Mouse (Mus musculus) liver, embryonic 16.5 days (tissue): ENCODE results near the gene Hist1h2aa. TPM values are rescaled to one million over a fixed set of nuclear protein-coding genes. Genes with fewer than 3 reads are reported as not detected.

Experiments
- ATAC-seq: fragments of 200-750 bp; cut with Nextera tagmentation; 2 replicates; pipeline ENCODE4 v1.8.0; 2017; ENCODE audit warnings: low read depth, mild to moderate bottlenecking, moderate number of reproducible peaks, moderate library complexity
- H3K27ac ChIP-seq: fragments of 300-500 bp; sonication (generic); 2 replicates; pipeline ENCODE4 v1.5.1; 2014; ENCODE audit warnings: mild to moderate bottlenecking, low read length
- H3K27me3 ChIP-seq: fragments of 300-500 bp; sonication (generic); 2 replicates; pipeline ENCODE4 v1.6.1; 2014; ENCODE audit warnings: low read depth, low read length, mixed read lengths; ENCODE audit not compliant: control insufficient read depth, insufficient read depth
- H3K36me3 ChIP-seq: fragments of 300-500 bp; sonication (generic); 2 replicates; pipeline ENCODE4 v1.6.1; 2014; ENCODE audit warnings: mild to moderate bottlenecking; ENCODE audit not compliant: control insufficient read depth, insufficient read depth
- H3K4me1 ChIP-seq: fragments of 300-500 bp; sonication (generic); 2 replicates; pipeline ENCODE4 v1.6.1; 2014; ENCODE audit warnings: low read depth, low read length, mixed read lengths; ENCODE audit not compliant: control insufficient read depth
- H3K4me2 ChIP-seq: fragments of 300-500 bp; sonication (generic); 2 replicates; pipeline ENCODE4 v1.6.1; 2014; ENCODE audit warnings: low read depth, low read length, mixed read lengths
- H3K4me3 ChIP-seq: fragments of 300-500 bp; sonication (generic); 2 replicates; pipeline ENCODE4 v1.5.1; 2014; ENCODE audit warnings: low read depth, mild to moderate bottlenecking, low read length
- H3K9ac ChIP-seq: fragments of 300-500 bp; sonication (generic); 2 replicates; pipeline ENCODE4 v1.6.1; 2014; ENCODE audit warnings: low read depth, low read length
- H3K9me3 ChIP-seq: fragments of 300-500 bp; sonication (generic); replicated peaks from 2 replicates; pipeline ENCODE4 v1.6.1; 2016; ENCODE audit warnings: low read length; ENCODE audit not compliant: control insufficient read depth
- WGBS: fragments of 180-500 bp; shearing (Covaris S2); extraction: QIAGEN DNeasy Blood & Tissue Kit; methylation state at CpG from one replicate; pipeline ENCODE4 v1.1.7; 2014; ENCODE audit not compliant: insufficient replicate concordance; 5-methylcytosine and 5-hydroxymethylcytosine counted together
- microRNA-seq: library from miRNA; unstranded; fragments of <30 nt; microRNA quantifications from one replicate; pipeline ENCODE4, GENCODE M21; 2016
- polyA plus RNA-seq: library from polyadenylated mRNA; unstranded; fragments of >200 nt; fragmentation: Nextera tagmentation; extraction: Ambion mirVana; gene quantifications from 2 replicates; pipeline ENCODE4 v1.2.1, GENCODE M21; 2015

The Hist1h2aa gene
- polyA plus RNA-seq, 1 experiment from 2014 or later, result not detected

DNA sequence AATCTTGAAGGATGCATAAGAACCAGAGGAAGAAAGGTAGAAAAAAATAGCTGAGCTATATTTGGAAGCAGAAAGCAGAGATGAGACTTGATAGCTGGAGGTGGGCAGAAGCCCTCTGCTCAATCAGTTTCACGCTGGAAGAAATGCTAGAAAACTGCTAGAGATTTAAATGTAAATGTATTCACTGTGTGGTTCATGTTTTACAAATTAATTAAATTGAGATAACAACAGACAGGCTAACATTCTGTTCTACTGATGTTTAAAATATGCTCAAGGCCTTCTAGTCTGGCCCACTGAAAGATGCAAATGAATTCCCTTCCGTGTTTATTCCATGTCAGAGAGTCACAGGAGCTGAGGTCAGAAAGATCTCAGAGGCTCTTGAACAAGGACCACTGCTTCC lies 37.6 kb downstream of the Hist1h2aa start:
- 52% methylated on average over 2 of the region's 2 CpGs for WGBS
- no peak for ATAC-seq
- Histone ChIP-seq H3K4me1 (no peaks in the 10 kb centered on the region), H3K27me3 (no peaks in the 10 kb centered on the region), H3K4me2 (no peak overlapping the region), H3K4me3 (no peak overlapping the region), H3K9ac (no peak overlapping the region), H3K27ac (no peak overlapping the region), H3K36me3 (no peaks in the 10 kb centered on the region), H3K9me3 (no peaks in the 10 kb centered on the region)

DNA sequence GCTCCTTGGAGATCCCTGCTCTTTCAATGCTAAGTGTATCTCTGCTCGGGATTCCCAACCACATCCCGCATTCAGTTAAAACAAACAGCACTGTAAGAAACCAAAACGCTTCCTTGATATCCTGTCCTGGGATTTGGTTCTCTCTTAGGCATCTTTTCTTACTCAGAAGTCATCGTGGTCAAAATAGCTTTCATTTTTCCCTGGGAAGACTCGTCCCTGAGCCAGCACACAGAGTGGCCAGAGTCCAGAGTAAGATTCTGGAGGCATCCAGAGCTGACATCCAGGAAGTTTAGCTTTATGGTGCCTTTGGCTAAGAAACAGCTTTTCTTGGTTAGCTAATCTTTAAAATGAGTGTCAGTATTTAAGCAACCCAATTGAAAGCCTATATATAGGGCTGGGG lies 38.0 kb downstream of the Hist1h2aa start:
- Histone ChIP-seq H3K9ac (no peak overlapping the region), H3K36me3 (no peaks in the 10 kb centered on the region), H3K27me3 (no peaks in the 10 kb centered on the region), H3K27ac (no peak overlapping the region), H3K4me2 (no peak overlapping the region), H3K4me1 (no peaks in the 10 kb centered on the region), H3K9me3 (no peaks in the 10 kb centered on the region), H3K4me3 (no peak overlapping the region)
- ATAC-seq, result no peak
- 50% methylated on average over 5 of the region's 5 CpGs for WGBS

Small RNA genes within 50 kb of the gene (microRNA-seq; reads per million reads assigned to microRNA genes)
- gene Gm44344, result not detected

Other genes starting within 250 kb of the Hist1h2aa start
- 0.13 TPM in 1 of 2 replicates, not detected in the other for gene Hist1h1t, start 238.6 kb upstream of the Hist1h2aa start, polyA plus RNA-seq
- gene Hist1h4c, start 236.0 kb upstream of the Hist1h2aa start, polyA plus RNA-seq, result 6.3 and 8.9 TPM in 2 replicates
- 16.0 and 16.3 TPM in 2 replicates for gene Hfe, start 223.6 kb upstream of the Hist1h2aa start, polyA plus RNA-seq
- gene Hist1h1c, start 195.7 kb upstream of the Hist1h2aa start, polyA plus RNA-seq, result 99.6 and 112 TPM in 2 replicates
- 4.4 and 7.4 TPM in 2 replicates for gene Hist1h3c, start 188.9 kb upstream of the Hist1h2aa start, polyA plus RNA-seq
- 3.2 and 6.3 TPM in 2 replicates for gene Hist1h2bb, start 187.7 kb upstream of the Hist1h2aa start, polyA plus RNA-seq
- gene Hist1h2ab, start 183.3 kb upstream of the Hist1h2aa start, polyA plus RNA-seq, result 49.0 and 58.5 TPM in 2 replicates
- 14.4 TPM in 2 replicates for gene Hist1h3b, start 182.2 kb upstream of the Hist1h2aa start, polyA plus RNA-seq
- 3.5 and 5.4 TPM in 2 replicates for gene Hist1h4b, start 177.4 kb upstream of the Hist1h2aa start, polyA plus RNA-seq
- gene Hist1h4a, start 173.2 kb upstream of the Hist1h2aa start, polyA plus RNA-seq, result 0.48 TPM in 1 of 2 replicates, not detected in the other
- gene Hist1h3a, start 172.1 kb upstream of the Hist1h2aa start, polyA plus RNA-seq, result 4.6 and 6.8 TPM in 2 replicates
- gene Hist1h1a, start 170.8 kb upstream of the Hist1h2aa start, polyA plus RNA-seq, result 2.5 and 3.5 TPM in 2 replicates
- gene Trim38, start 164.5 kb upstream of the Hist1h2aa start, polyA plus RNA-seq, result not detected in 2 replicates
- 1.5 and 1.8 TPM in 2 replicates for gene Slc17a2, start 127.5 kb upstream of the Hist1h2aa start, polyA plus RNA-seq
- gene Slc17a3, start 95.0 kb upstream of the Hist1h2aa start, polyA plus RNA-seq, result 7.9 and 9.2 TPM in 2 replicates
- 0.17 and 0.39 TPM in 2 replicates for gene Slc17a1, start 66.7 kb upstream of the Hist1h2aa start, polyA plus RNA-seq
- gene Slc17a4, start 19.5 kb upstream of the Hist1h2aa start, polyA plus RNA-seq, result 0.34 and 0.40 TPM in 2 replicates
- not detected in 2 replicates for gene Hist1h2ba, start 306 bp upstream of the Hist1h2aa start, polyA plus RNA-seq
- gene Scgn, start 56.8 kb downstream of the Hist1h2aa start, polyA plus RNA-seq, result 0.19 TPM in 1 of 2 replicates, not detected in the other